Mouse (Mus musculus): ENCODE data around the gene Elf2.

GRCm38 (mm10) chr3:51276421-51277111 lies 63.9 kb downstream of the Elf2 start:
- TF ChIP-seq CTCF (conservative IDR thresholded peaks at IDR 0.05; ENCODE audit: insufficient read depth, insufficient read length, low read depth, low read length) (no peak), POLR2A (IDR thresholded peaks at IDR 0.05; ENCODE audit: low read depth, low read length) (no peak)
